In the genomic region with DNA sequence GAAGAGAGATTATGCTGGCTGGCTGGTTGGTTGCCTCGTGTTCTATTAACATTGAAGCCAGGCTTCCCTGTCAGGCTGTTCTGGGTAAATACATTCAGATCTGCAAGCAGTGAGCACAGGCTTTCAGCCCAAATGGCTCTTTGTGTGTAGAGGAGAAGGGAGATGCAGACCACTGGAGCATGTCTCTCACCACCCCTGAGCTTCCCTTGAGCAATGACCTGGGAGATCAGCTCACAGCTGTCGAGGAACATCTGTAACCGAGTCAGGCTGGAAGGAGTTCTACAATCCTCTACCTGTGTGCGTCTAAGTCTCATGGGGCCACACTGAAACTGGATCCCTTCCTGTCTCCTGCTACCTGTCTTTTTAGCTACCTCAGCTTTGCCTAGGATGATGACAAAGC, we compare ENCODE assay signal across 28 mouse cellular contexts. TPM values are rescaled to one million over a fixed set of nuclear protein-coding genes. Genes with fewer than 3 reads are reported as not detected.
A peak's percentile ranks its signal among the peaks of the same experiment; 100 is the strongest.
DNase-seq lines count a peak whose midpoint lies in the region; ATAC-seq lines count a peak whose summit lies in the region.
"Had no signal": no experiment of that assay in that cellular context is flagged by ENCODE, and none has a peak within 500 bp of the region (broad histone marks: within the 10 kb centered on the region; RNA-seq: fewer than 3 reads in every experiment).

No protein-coding gene starts in this region.

- no peaks in the 10 kb centered on the region for H3K4me1 ChIP-seq in hindbrain, embryonic 16.5 days (ENCODE audit: control insufficient read depth, insufficient read depth, low read depth, low read length)
- H3K4me1 ChIP-seq in hindbrain, embryonic 13.5 days (replicated peaks): no peaks in the 10 kb centered on the region
- peaks cover 14% of the 10 kb centered on the region for H3K4me1 ChIP-seq in kidney, embryonic 16.5 days (ENCODE audit: insufficient read depth, low read length)
- no peaks in the 10 kb centered on the region for H3K4me1 ChIP-seq in neural tube, embryonic 13.5 days (replicated peaks)
- H3K4me1 ChIP-seq in neural tube, embryonic 15.5 days: no peaks in the 10 kb centered on the region
- H3K4me1 ChIP-seq: hindbrain, embryonic 15.5 days had no signal

- no peak overlapping the region for H3K9ac ChIP-seq in hindbrain, embryonic 16.5 days (ENCODE audit: low read depth, low read length)
- H3K9ac ChIP-seq in hindbrain, embryonic 13.5 days: no peak overlapping the region
- no peak overlapping the region for H3K9ac ChIP-seq in kidney, embryonic 16.5 days (replicated peaks; ENCODE audit: low read length)
- H3K9ac ChIP-seq in neural tube, embryonic 13.5 days: no peak overlapping the region
- no peak overlapping the region for H3K9ac ChIP-seq in neural tube, embryonic 15.5 days (replicated peaks)
- H3K9ac ChIP-seq: forebrain, embryonic 13.5 days; heart, embryonic 13.5 days; hindbrain, embryonic 15.5 days had no signal

- H3K27me3 ChIP-seq in hindbrain, embryonic 16.5 days (replicated peaks; ENCODE audit: control insufficient read depth, insufficient read depth, low read length): no peaks in the 10 kb centered on the region
- no peaks in the 10 kb centered on the region for H3K27me3 ChIP-seq in hindbrain, embryonic 13.5 days
- no peaks in the 10 kb centered on the region for H3K27me3 ChIP-seq in kidney, embryonic 16.5 days (ENCODE audit: insufficient read depth, low read length)
- no peaks in the 10 kb centered on the region for H3K27me3 ChIP-seq in neural tube, embryonic 13.5 days
- H3K27me3 ChIP-seq in neural tube, embryonic 15.5 days (replicated peaks): no peaks in the 10 kb centered on the region
- no peaks in the 10 kb centered on the region for H3K27me3 ChIP-seq in splenic B cell, adult 2 months (ENCODE audit: control insufficient read depth, insufficient read depth, low read length, poor library complexity, severe bottlenecking)
- H3K27me3 ChIP-seq: forebrain, embryonic 13.5 days; heart, embryonic 13.5 days; hindbrain, embryonic 15.5 days had no signal

- H3K4me3 ChIP-seq in hindbrain, embryonic 16.5 days (ENCODE audit: low read length): no peak overlapping the region
- no peak overlapping the region for H3K4me3 ChIP-seq in hindbrain, embryonic 13.5 days
- no peak overlapping the region for H3K4me3 ChIP-seq in kidney, embryonic 16.5 days (ENCODE audit: low read length)
- no peak overlapping the region for H3K4me3 ChIP-seq in neural tube, embryonic 13.5 days
- no peak overlapping the region for H3K4me3 ChIP-seq in neural tube, embryonic 15.5 days (replicated peaks)
- H3K4me3 ChIP-seq: forebrain, embryonic 10.5 days; forebrain, embryonic 13.5 days; heart, adult 2 months; heart, embryonic 10.5 days; heart, embryonic 13.5 days; hindbrain, embryonic 15.5 days had no signal

- H3K36me3 ChIP-seq in hindbrain, embryonic 16.5 days (ENCODE audit: control insufficient read depth, insufficient read depth, low read length): no peaks in the 10 kb centered on the region
- no peaks in the 10 kb centered on the region for H3K36me3 ChIP-seq in hindbrain, embryonic 13.5 days
- H3K36me3 ChIP-seq in kidney, embryonic 16.5 days (ENCODE audit: insufficient read depth, low read length): no peaks in the 10 kb centered on the region
- H3K36me3 ChIP-seq in neural tube, embryonic 13.5 days: no peaks in the 10 kb centered on the region
- no peaks in the 10 kb centered on the region for H3K36me3 ChIP-seq in neural tube, embryonic 15.5 days
- no peaks in the 10 kb centered on the region for H3K36me3 ChIP-seq in splenic B cell, adult 2 months (ENCODE audit: control insufficient read depth, insufficient read depth, low read length, poor library complexity, severe bottlenecking)
- H3K36me3 ChIP-seq: forebrain, embryonic 10.5 days; heart, embryonic 10.5 days; heart, embryonic 13.5 days; hindbrain, embryonic 15.5 days had no signal

- no peak overlapping the region for H3K27ac ChIP-seq in hindbrain, embryonic 16.5 days (ENCODE audit: low read depth, low read length)
- H3K27ac ChIP-seq in hindbrain, embryonic 13.5 days: no peak overlapping the region
- H3K27ac ChIP-seq in kidney, embryonic 16.5 days (ENCODE audit: low read length): peak overlapping the region; percentile 74
- H3K27ac ChIP-seq in neural tube, embryonic 13.5 days (replicated peaks): no peak overlapping the region
- H3K27ac ChIP-seq in neural tube, embryonic 15.5 days (replicated peaks): no peak overlapping the region
- H3K27ac ChIP-seq: forebrain, embryonic 10.5 days; forebrain, embryonic 13.5 days; heart, adult 2 months; heart, embryonic 10.5 days; heart, embryonic 13.5 days; hindbrain, embryonic 15.5 days had no signal

- H3K9me3 ChIP-seq in hindbrain, embryonic 16.5 days (ENCODE audit: control insufficient read depth, low read length): no peaks in the 10 kb centered on the region
- H3K9me3 ChIP-seq in hindbrain, embryonic 13.5 days: no peaks in the 10 kb centered on the region
- no peaks in the 10 kb centered on the region for H3K9me3 ChIP-seq in kidney, embryonic 16.5 days (ENCODE audit: low read length)
- no peaks in the 10 kb centered on the region for H3K9me3 ChIP-seq in neural tube, embryonic 13.5 days
- H3K9me3 ChIP-seq in neural tube, embryonic 15.5 days (replicated peaks): no peaks in the 10 kb centered on the region
- H3K9me3 ChIP-seq: forebrain, embryonic 10.5 days; forebrain, embryonic 13.5 days; heart, embryonic 10.5 days; heart, embryonic 13.5 days; hindbrain, embryonic 15.5 days had no signal

- no peak overlapping the region for H3K4me2 ChIP-seq in hindbrain, embryonic 16.5 days (ENCODE audit: low read length)
- no peak overlapping the region for H3K4me2 ChIP-seq in hindbrain, embryonic 13.5 days
- H3K4me2 ChIP-seq in kidney, embryonic 16.5 days (replicated peaks; ENCODE audit: low read depth, low read length): no peak overlapping the region
- no peak overlapping the region for H3K4me2 ChIP-seq in neural tube, embryonic 13.5 days
- no peak overlapping the region for H3K4me2 ChIP-seq in neural tube, embryonic 15.5 days
- H3K4me2 ChIP-seq: forebrain, embryonic 13.5 days; heart, embryonic 13.5 days; hindbrain, embryonic 15.5 days had no signal

- 58% methylated on average over 4 of the region's 4 CpGs for WGBS in hindbrain, embryonic 16.5 days
- WGBS in hindbrain, embryonic 13.5 days: 58% methylated on average over 4 of the region's 4 CpGs
- 37% methylated on average over 4 of the region's 4 CpGs for WGBS in kidney, embryonic 16.5 days
- 77% methylated on average over 4 of the region's 4 CpGs for WGBS in neural tube, embryonic 13.5 days
- WGBS in neural tube, embryonic 15.5 days: 71% methylated on average over 4 of the region's 4 CpGs

- 0 out of 2 replicates have a peak, but pooled peaks have one; percentile 30 for ATAC-seq in hindbrain, embryonic 16.5 days
- ATAC-seq in hindbrain, embryonic 13.5 days (ENCODE audit: low FRiP score): no peak
- ATAC-seq in kidney, embryonic 16.5 days (ENCODE audit: low FRiP score, low TSS enrichment): peak; percentile 91
- peak; percentile 11; the same call in 1 of the 2 replicates for ATAC-seq in neural tube, embryonic 13.5 days (ENCODE audit: low read depth)
- no peak for ATAC-seq in neural tube, embryonic 15.5 days (ENCODE audit: low FRiP score)
- ATAC-seq: activated CD4-positive, CD25-positive, alpha-beta regulatory T cell, adult 4 months; forebrain, embryonic 13.5 days; forebrain, embryonic 16.5 days had no signal

- no peak for DNase-seq in kidney, postnatal 10 days
- peak; percentile 49 for DNase-seq in splenic B cell, adult 2 months (ENCODE audit: low read depth, low spot score)
- DNase-seq in lung, postnatal 4 days: no peak
- DNase-seq: adrenal gland, adult 8-10 months; adrenal gland, postnatal 25 days; B cell, adult 2 months; cerebellum, adult 11-12 months; cerebellum, adult 8-10 months; cerebellum, postnatal 10 days; cerebellum, postnatal 36 days; embryo, embryonic 11 days; gastrocnemius, postnatal 10 days; gastrocnemius, postnatal 36 days; heart, adult 2 months; heart, postnatal 14 days; heart, postnatal 4 days had no signal

RNA-seq across cellular contexts. Expression of gene Sel1l3, which starts 16.8 kb away (rescaled TPM):
- polyA plus RNA-seq in hindbrain, embryonic 16.5 days (2015; fragmentation: Nextera tagmentation; extraction: Ambion mirVana): 5.6 and 6.2 TPM in 2 replicates
- polyA plus RNA-seq in hindbrain, embryonic 13.5 days (2015; fragmentation: Nextera tagmentation; extraction: Ambion mirVana): 4.4 and 5.2 TPM in 2 replicates
- 18.9 and 20.0 TPM in 2 replicates for polyA plus RNA-seq in kidney, embryonic 16.5 days (2015; fragmentation: Nextera tagmentation; extraction: Ambion mirVana)
- 5.8 and 5.9 TPM in 2 replicates for polyA plus RNA-seq in neural tube, embryonic 13.5 days (2015; fragmentation: Nextera tagmentation; extraction: Ambion mirVana)
- polyA plus RNA-seq in neural tube, embryonic 15.5 days (2015; fragmentation: Nextera tagmentation; extraction: Ambion mirVana): 4.4 and 5.9 TPM in 2 replicates
- polyA plus RNA-seq: activated CD4-positive, CD25-positive, alpha-beta regulatory T cell, adult 4 months had no signal

RNA-seq across cellular contexts. Expression of gene Smim20, which starts 36.3 kb away (rescaled TPM):
- polyA plus RNA-seq in hindbrain, embryonic 16.5 days (2015; fragmentation: Nextera tagmentation; extraction: Ambion mirVana): 70.9 and 80.1 TPM in 2 replicates
- polyA plus RNA-seq in hindbrain, embryonic 13.5 days (2015; fragmentation: Nextera tagmentation; extraction: Ambion mirVana): 76.0 and 76.6 TPM in 2 replicates
- polyA plus RNA-seq in kidney, embryonic 16.5 days (2015; fragmentation: Nextera tagmentation; extraction: Ambion mirVana): 98.2 and 98.5 TPM in 2 replicates
- polyA plus RNA-seq in neural tube, embryonic 13.5 days (2015; fragmentation: Nextera tagmentation; extraction: Ambion mirVana): 81.1 and 85.5 TPM in 2 replicates
- polyA plus RNA-seq in neural tube, embryonic 15.5 days (2015; fragmentation: Nextera tagmentation; extraction: Ambion mirVana): 86.0 and 89.8 TPM in 2 replicates

Comparison
In these comparisons a context has a peak if more than half of its experiments do, and no peak if none do; other contexts are left out.
1. ATAC-seq: peak in hindbrain, embryonic 16.5 days (single experiment), kidney, embryonic 16.5 days (single experiment) and neural tube, embryonic 13.5 days (single experiment); none in hindbrain, embryonic 13.5 days (single experiment) and neural tube, embryonic 15.5 days (single experiment).